8 mouse cellular contexts compared by ENCODE assay signal in genomic region chr5:148820476-148820875, GRCm38 (mm10).
A peak's percentile ranks its signal among the peaks of the same experiment; 100 is the strongest.
DNase-seq lines count a peak whose midpoint lies in the region; ATAC-seq lines count a peak whose summit lies in the region.

No protein-coding gene starts in this region.

- H3K27ac ChIP-seq in heart, embryonic 12.5 days (ENCODE audit: poor library complexity, severe bottlenecking) = no peak overlapping the region
- no peak overlapping the region for H3K27ac ChIP-seq in embryonic facial prominence, embryonic 15.5 days (replicated peaks)
- H3K27ac ChIP-seq in limb, embryonic 10.5 days = 0 out of 2 replicates have a peak overlapping the region, but pooled peaks have one; percentile 6
- H3K27ac ChIP-seq in neural tube, embryonic 15.5 days (replicated peaks) = no peak overlapping the region

- no peak for ATAC-seq in heart, embryonic 12.5 days (ENCODE audit: insufficient number of reproducible peaks, low FRiP score)
- ATAC-seq in embryonic facial prominence, embryonic 15.5 days (ENCODE audit: insufficient number of reproducible peaks, low FRiP score, low TSS enrichment, low read depth) = no peak
- peak; percentile 40; the same call in 1 of the 2 replicates for ATAC-seq in neural tube, embryonic 15.5 days (ENCODE audit: low FRiP score)

- H3K4me3 ChIP-seq in heart, embryonic 12.5 days = no peak overlapping the region; the same call in 1 of the 2 replicates
- H3K4me3 ChIP-seq in embryonic facial prominence, embryonic 15.5 days (replicated peaks) = no peak overlapping the region
- H3K4me3 ChIP-seq in limb, embryonic 10.5 days = peak overlapping the region; percentile 29
- H3K4me3 ChIP-seq in neural tube, embryonic 15.5 days (replicated peaks) = peak overlapping the region; percentile 11; the same call in 1 of the 2 replicates

- no peak for DNase-seq in heart, postnatal 10 days
- peak; percentile 71 for DNase-seq in CD4-positive, CD25-positive, alpha-beta regulatory T cell, adult 2 months (ENCODE audit: low read depth, low spot score)
- DNase-seq in limb, embryonic 10.5 days (ENCODE audit: low spot score) = peak; percentile 48
- DNase-seq in spleen, postnatal 14 days (ENCODE audit: low spot score in 2 of 2) = no peak
- no peak for DNase-seq in ovary, postnatal 14 days (ENCODE audit: low spot score)

- no peaks in the 10 kb centered on the region for H3K36me3 ChIP-seq in heart, embryonic 12.5 days
- H3K36me3 ChIP-seq in embryonic facial prominence, embryonic 15.5 days = no peaks in the 10 kb centered on the region
- H3K36me3 ChIP-seq in limb, embryonic 10.5 days = no peaks in the 10 kb centered on the region
- no peaks in the 10 kb centered on the region for H3K36me3 ChIP-seq in neural tube, embryonic 15.5 days

- peaks cover 28% of the 10 kb centered on the region for H3K4me1 ChIP-seq in heart, embryonic 12.5 days (replicated peaks)
- no peaks in the 10 kb centered on the region; the same call in 1 of the 2 replicates for H3K4me1 ChIP-seq in embryonic facial prominence, embryonic 15.5 days
- peaks cover 24% of the 10 kb centered on the region for H3K4me1 ChIP-seq in limb, embryonic 10.5 days
- H3K4me1 ChIP-seq in neural tube, embryonic 15.5 days = peaks cover 18% of the 10 kb centered on the region

- WGBS in heart, embryonic 12.5 days = 21% methylated on average over 20 of the region's 20 CpGs
- 26% methylated on average over 20 of the region's 20 CpGs for WGBS in embryonic facial prominence, embryonic 15.5 days
- WGBS in limb, embryonic 10.5 days = 15% methylated on average over 20 of the region's 20 CpGs
- WGBS in neural tube, embryonic 15.5 days = 14% methylated on average over 20 of the region's 20 CpGs

- H3K27me3 ChIP-seq in heart, embryonic 12.5 days (replicated peaks) = 0 out of 2 replicates have a peak, but pooled peaks cover 11% of the 10 kb centered on the region
- H3K27me3 ChIP-seq in embryonic facial prominence, embryonic 15.5 days = no peaks in the 10 kb centered on the region; the same call in 1 of the 2 replicates
- peaks cover 42% of the 10 kb centered on the region for H3K27me3 ChIP-seq in limb, embryonic 10.5 days (ENCODE audit: low read depth, poor library complexity, severe bottlenecking)
- H3K27me3 ChIP-seq in neural tube, embryonic 15.5 days (replicated peaks) = no peaks in the 10 kb centered on the region

- no peaks in the 10 kb centered on the region for H3K9me3 ChIP-seq in heart, embryonic 12.5 days (replicated peaks)
- no peaks in the 10 kb centered on the region for H3K9me3 ChIP-seq in embryonic facial prominence, embryonic 15.5 days (replicated peaks)
- no peaks in the 10 kb centered on the region for H3K9me3 ChIP-seq in limb, embryonic 10.5 days (replicated peaks)
- H3K9me3 ChIP-seq in neural tube, embryonic 15.5 days (replicated peaks) = no peaks in the 10 kb centered on the region

- intact Hi-C loops in heart, postnatal 10 days (cut with DNase I) = no loop called here

- no peak overlapping the region for H3K9ac ChIP-seq in heart, embryonic 12.5 days
- H3K9ac ChIP-seq in embryonic facial prominence, embryonic 15.5 days = no peak overlapping the region
- H3K9ac ChIP-seq in neural tube, embryonic 15.5 days (replicated peaks) = no peak overlapping the region

- H3K4me2 ChIP-seq in heart, embryonic 12.5 days = peak overlapping the region; percentile 36; the same call in 1 of the 2 replicates
- 0 out of 2 replicates have a peak overlapping the region, but pooled peaks have one; percentile 17 for H3K4me2 ChIP-seq in embryonic facial prominence, embryonic 15.5 days (replicated peaks)
- peak overlapping the region; percentile 50 for H3K4me2 ChIP-seq in neural tube, embryonic 15.5 days

Comparison
In these comparisons a context has a peak if more than half of its experiments do, and no peak if none do; other contexts are left out.
1. H3K4me3 ChIP-seq: peak in limb, embryonic 10.5 days (single experiment) and neural tube, embryonic 15.5 days (single experiment); none in heart, embryonic 12.5 days (single experiment) and embryonic facial prominence, embryonic 15.5 days (single experiment).
2. DNase-seq: peak in CD4-positive, CD25-positive, alpha-beta regulatory T cell, adult 2 months (single experiment) and limb, embryonic 10.5 days (single experiment); none in heart, postnatal 10 days (0 of 2), spleen, postnatal 14 days (0 of 2) and ovary, postnatal 14 days (single experiment).
3. Peak in every context shown above with its lines, with median percentiles within 50 percentile points of each other: H3K4me2 ChIP-seq.